Mouse (Mus musculus) olfactory bulb, adult 2 months (tissue): Measurements from ENCODE around the gene Syne2.

Experiments
- CTCF ChIP-seq: fragments of 200-500 bp; IDR thresholded peaks from 2 replicates; pipeline ENCODE4 v1.5.1; 2012; ENCODE audit warnings: low read depth, mild to moderate bottlenecking, low read length, moderate library complexity; ENCODE audit not compliant: insufficient read depth
- POLR2A ChIP-seq: fragments of 200-500 bp; IDR thresholded peaks from 2 replicates; pipeline ENCODE4 v1.6.1; 2012; ENCODE audit warnings: mild to moderate bottlenecking, low read depth, low read length, moderate library complexity; ENCODE audit not compliant: insufficient read depth

- TF ChIP-seq POLR2A: no peak
- no peak for TF ChIP-seq CTCF
These were observed 70.8 kb downstream of the Syne2 start for GRCm38 (mm10) chr12:75888721-75889120.
